Mouse (Mus musculus) limb, embryonic 14.5 days (tissue): ENCODE measurements around the gene Bank1. TPM values are rescaled to one million over a fixed set of nuclear protein-coding genes. Genes with fewer than 3 reads are reported as not detected.

ENCODE experiments used
- ATAC-seq: fragments of 200-750 bp; cut with Nextera tagmentation; 2 replicates; pipeline ENCODE4 v1.8.0; 2017; ENCODE audit warnings: low read depth, moderate number of reproducible peaks, moderate TSS enrichment; ENCODE audit not compliant: low FRiP score
- DNase-seq: peaks from one replicate; pipeline ENCODE4 v3.0.0-alpha.2; 2015; ENCODE audit warnings: low spot score
- H3K27ac ChIP-seq: fragments of 300-500 bp; sonication (generic); replicated peaks from 2 replicates; pipeline ENCODE4 v1.5.1; 2014; ENCODE audit warnings: low read depth, mild to moderate bottlenecking, low read length, moderate library complexity, mixed read lengths
- H3K27me3 ChIP-seq: fragments of 300-500 bp; sonication (generic); 2 replicates; pipeline ENCODE4 v1.6.1; 2014; ENCODE audit warnings: low read length, mixed read lengths; ENCODE audit not compliant: control insufficient read depth, insufficient read depth
- H3K36me3 ChIP-seq: fragments of 300-500 bp; sonication (generic); 2 replicates; pipeline ENCODE4 v1.6.1; 2014; ENCODE audit warnings: mild to moderate bottlenecking, low read length, moderate library complexity, mixed read lengths; ENCODE audit not compliant: control insufficient read depth, insufficient read depth
- H3K4me1 ChIP-seq: fragments of 300-500 bp; sonication (generic); 2 replicates; pipeline ENCODE4 v1.6.1; 2014; ENCODE audit warnings: antibody characterized with exemption, low read length, mixed read lengths; ENCODE audit not compliant: control insufficient read depth, insufficient read depth
- H3K4me2 ChIP-seq: fragments of 300-500 bp; sonication (generic); replicated peaks from 2 replicates; pipeline ENCODE4 v1.6.1; 2014; ENCODE audit warnings: low read depth, mild to moderate bottlenecking, low read length, moderate library complexity; ENCODE audit not compliant: severe bottlenecking
- H3K4me3 ChIP-seq: fragments of 300-500 bp; sonication (generic); replicated peaks from 2 replicates; pipeline ENCODE4 v1.5.1; 2014; ENCODE audit warnings: low read length
- H3K9ac ChIP-seq: fragments of 300-500 bp; sonication (generic); 2 replicates; pipeline ENCODE4 v1.6.1; 2014; ENCODE audit warnings: mild to moderate bottlenecking, low read depth, low read length, moderate library complexity; ENCODE audit not compliant: severe bottlenecking
- H3K9me3 ChIP-seq: fragments of 300-500 bp; sonication (generic); 2 replicates; pipeline ENCODE4 v1.6.1; 2016; ENCODE audit warnings: low read length; ENCODE audit not compliant: control insufficient read depth
- POLR2A ChIP-seq: fragments of 200-500 bp; IDR thresholded peaks from 2 replicates; pipeline ENCODE4 v1.8.0; 2012; ENCODE audit warnings: inconsistent platforms, mild to moderate bottlenecking, moderate library complexity, borderline replicate concordance; ENCODE audit not compliant: insufficient read depth, insufficient read length; ENCODE audit errors: extremely low read depth
- WGBS: fragments of 180-500 bp; shearing (Covaris S2); extraction: QIAGEN DNeasy Blood & Tissue Kit; methylation state at CpG from one replicate; pipeline ENCODE4 v1.1.7; 2014; 5-methylcytosine and 5-hydroxymethylcytosine counted together
- polyA plus RNA-seq, 2 experiments: library from polyadenylated mRNA; depleted of rRNA in 1 of 2; stranded (reverse) in 1 of 2; unstranded in 1 of 2; fragments of >200 nt; fragmentation: Nextera tagmentation in 1 of 2; extraction: Ambion mirVana in 1 of 2; gene quantifications; 2 replicates each; pipeline versions ENCODE4 v1.2.1 to v1.2.3; 2012 to 2014

Bank1 gene
- polyA plus RNA-seq, 2 experiments = 0.36 to 0.61 TPM

DNA sequence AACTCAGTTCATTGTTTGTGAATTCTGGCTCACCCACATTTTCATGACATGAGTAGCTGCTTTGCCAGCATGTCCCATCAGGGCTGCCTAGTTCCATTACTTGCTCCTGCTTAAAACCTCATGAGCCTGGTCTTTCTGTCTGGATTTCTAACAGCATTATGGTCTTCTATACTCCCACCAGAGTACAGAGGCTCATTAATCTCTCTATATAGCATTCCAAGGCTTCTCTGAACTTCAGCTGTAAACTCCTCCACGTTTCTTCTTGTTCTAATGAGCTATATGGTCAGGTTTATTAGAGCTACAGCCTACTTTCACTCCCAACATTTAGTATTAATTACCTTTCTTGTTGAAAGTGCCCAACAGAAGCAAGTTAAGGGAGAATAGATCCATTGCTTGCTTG, 244.6 kb downstream of the Bank1 start:
- Histone ChIP-seq H3K9ac (no peak overlapping the region), H3K27ac (no peak overlapping the region), H3K27me3 (no peaks in the 10 kb centered on the region), H3K4me2 (no peak overlapping the region), H3K9me3 (no peaks in the 10 kb centered on the region), H3K36me3 (no peaks in the 10 kb centered on the region), H3K4me3 (no peak overlapping the region), H3K4me1 (peaks cover 5% of the 10 kb centered on the region; the same call in 1 of the 2 replicates)
- no peak for ATAC-seq
- no peak for DNase-seq
- no peak for TF ChIP-seq POLR2A
- WGBS = 8% methylated on average over 1 of the region's 1 CpGs

DNA sequence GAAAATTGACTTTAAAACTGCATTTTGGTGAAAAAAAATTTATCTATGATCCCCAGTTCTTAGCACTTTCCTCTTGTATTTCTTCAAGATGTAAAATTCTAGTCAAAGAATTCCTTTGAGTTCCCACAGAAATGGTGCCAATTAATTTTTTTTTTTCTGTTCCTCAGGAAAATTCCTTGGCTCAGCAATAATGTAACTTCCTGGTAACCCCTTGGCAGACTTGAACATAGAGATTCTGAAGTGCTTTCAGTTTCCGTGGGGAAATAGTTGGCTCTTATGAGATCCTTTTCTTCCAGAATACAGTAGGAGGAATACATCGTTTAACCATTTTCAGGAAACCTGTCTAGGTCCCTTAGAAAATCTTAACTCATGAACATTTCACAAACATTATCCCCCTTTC, 247.3 kb downstream of the Bank1 start:
- no peak overlapping the region for H3K4me2 ChIP-seq
- TF ChIP-seq POLR2A = no peak
- H3K27me3 ChIP-seq = no peaks in the 10 kb centered on the region
- H3K4me1 ChIP-seq = 0 out of 2 replicates have a peak, but pooled peaks cover 2% of the 10 kb centered on the region
- no peak overlapping the region for H3K4me3 ChIP-seq
- WGBS = 62% methylated on average over 2 of the region's 2 CpGs
- no peak overlapping the region for H3K9ac ChIP-seq
- no peaks in the 10 kb centered on the region for H3K36me3 ChIP-seq
- ATAC-seq (no peak), DNase-seq (peak; percentile 53)
- H3K9me3 ChIP-seq = no peaks in the 10 kb centered on the region
- H3K27ac ChIP-seq = no peak overlapping the region

DNA sequence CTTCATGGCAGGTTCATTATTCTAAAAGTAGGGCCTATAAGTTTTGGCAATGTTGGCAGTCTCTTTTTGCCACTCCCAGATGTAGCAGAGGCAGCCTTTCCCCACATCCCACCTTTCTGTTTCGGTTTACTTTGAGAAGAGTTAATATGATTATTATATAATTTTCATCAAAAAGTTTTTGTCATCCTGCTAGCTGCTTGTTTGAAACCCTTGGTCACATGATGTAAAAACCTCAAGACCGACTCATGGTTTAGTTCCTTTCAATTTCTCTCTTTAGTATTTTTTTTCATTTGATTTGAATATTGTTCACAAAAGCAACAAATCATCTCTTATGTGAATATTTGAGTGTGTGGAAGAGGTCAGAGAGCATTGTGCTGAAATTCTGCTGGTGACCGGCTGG, 255.5 kb downstream of the Bank1 start:
- WGBS = 92% methylated on average over 3 of the region's 3 CpGs
- Histone ChIP-seq H3K27me3 (no peaks in the 10 kb centered on the region), H3K36me3 (no peaks in the 10 kb centered on the region), H3K9me3 (no peaks in the 10 kb centered on the region), H3K4me1 (no peaks in the 10 kb centered on the region), H3K4me2 (no peak overlapping the region), H3K4me3 (no peak overlapping the region), H3K27ac (no peak overlapping the region), H3K9ac (no peak overlapping the region)
- no peak for DNase-seq
- TF ChIP-seq POLR2A = no peak
- ATAC-seq = no peak

DNA sequence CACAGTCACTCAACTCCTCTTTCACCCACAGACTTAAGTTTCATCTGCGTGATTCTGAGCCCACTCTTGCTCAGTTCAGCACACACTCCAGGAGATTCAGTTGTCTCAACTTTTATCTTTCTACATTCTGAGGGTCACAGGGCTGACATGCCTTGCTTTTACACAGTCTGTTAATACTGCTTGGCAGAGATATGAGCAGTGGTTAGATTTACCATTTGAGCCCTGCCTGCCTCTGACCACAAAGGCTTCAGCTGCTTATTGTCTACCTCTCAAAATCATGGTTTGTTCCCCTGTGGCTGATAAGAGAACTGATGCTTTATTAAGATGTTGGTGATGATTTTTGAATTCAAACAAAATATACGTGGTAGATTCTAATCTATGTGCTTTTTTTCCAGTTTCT, 264.0 kb downstream of the Bank1 start:
- H3K4me1 ChIP-seq = no peaks in the 10 kb centered on the region
- ATAC-seq (no peak), DNase-seq (no peak)
- H3K9me3 ChIP-seq = no peaks in the 10 kb centered on the region
- no peak for TF ChIP-seq POLR2A
- no peaks in the 10 kb centered on the region for H3K36me3 ChIP-seq
- no peak overlapping the region for H3K27ac ChIP-seq
- no peaks in the 10 kb centered on the region for H3K27me3 ChIP-seq
- 79% methylated on average over 2 of the region's 2 CpGs for WGBS
- H3K4me3 ChIP-seq = no peak overlapping the region
- no peak overlapping the region for H3K9ac ChIP-seq
- no peak overlapping the region for H3K4me2 ChIP-seq

DNA sequence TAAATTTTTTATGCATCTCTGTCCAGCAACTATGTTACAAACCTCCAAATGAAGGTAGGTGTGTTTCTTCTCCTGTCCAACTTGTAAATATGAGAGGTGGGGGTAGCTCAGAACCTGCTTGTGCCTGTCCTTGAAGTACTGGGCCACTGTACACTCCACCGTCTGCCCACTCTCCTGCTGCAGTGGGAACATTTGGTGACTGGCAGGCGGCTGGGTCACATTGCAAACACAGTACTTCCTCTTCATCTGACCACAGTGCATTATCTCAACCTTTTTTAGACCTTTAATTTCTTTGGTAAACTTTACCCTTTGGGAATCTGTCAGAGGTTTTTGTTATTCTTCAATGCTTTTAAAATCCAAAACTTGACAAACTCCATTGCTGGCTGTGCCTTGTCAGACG, 275.2 kb downstream of the Bank1 start:
- 80% methylated on average over 3 of the region's 3 CpGs for WGBS
- Histone ChIP-seq H3K4me2 (no peak overlapping the region), H3K27me3 (no peaks in the 10 kb centered on the region), H3K27ac (no peak overlapping the region), H3K9me3 (no peaks in the 10 kb centered on the region), H3K4me1 (no peaks in the 10 kb centered on the region), H3K36me3 (no peaks in the 10 kb centered on the region), H3K9ac (no peak overlapping the region), H3K4me3 (no peak overlapping the region)
- DNase-seq (no peak), ATAC-seq (no peak)
- TF ChIP-seq POLR2A = no peak

DNA sequence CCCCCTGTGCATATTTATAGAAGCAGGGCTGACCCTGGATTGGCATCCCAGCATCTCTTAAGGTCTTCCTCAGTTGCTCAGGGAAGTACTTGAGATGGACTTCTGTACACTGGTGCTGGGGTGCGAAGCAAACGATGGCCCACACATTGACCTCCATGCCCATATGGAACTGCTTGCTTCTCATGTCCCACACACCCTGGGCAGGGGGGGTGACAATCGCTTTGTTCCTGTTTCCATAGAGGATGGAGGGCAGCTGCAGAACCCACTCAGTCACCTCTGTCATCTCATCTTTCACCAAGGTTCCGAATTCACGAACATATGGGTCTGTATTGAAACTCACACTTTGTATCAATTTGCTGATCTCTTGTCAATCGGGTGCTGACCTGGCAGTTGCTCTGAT, 275.7 kb downstream of the Bank1 start:
- Histone ChIP-seq H3K4me2 (no peak overlapping the region), H3K9ac (no peak overlapping the region), H3K4me3 (no peak overlapping the region), H3K27ac (no peak overlapping the region), H3K36me3 (no peaks in the 10 kb centered on the region), H3K4me1 (no peaks in the 10 kb centered on the region), H3K27me3 (no peaks in the 10 kb centered on the region), H3K9me3 (no peaks in the 10 kb centered on the region)
- TF ChIP-seq POLR2A = no peak
- ATAC-seq = no peak
- DNase-seq = no peak
- WGBS = 86% methylated on average over 6 of the region's 6 CpGs
